Mouse (Mus musculus) right cerebral cortex, postnatal 4 days (tissue): ENCODE results near the gene Ptpn13.

Experiments used
- DNase-seq: peaks from one replicate; pipeline ENCODE4 v3.0.0-alpha.2; 2022

Ptpn13 gene

DNA sequence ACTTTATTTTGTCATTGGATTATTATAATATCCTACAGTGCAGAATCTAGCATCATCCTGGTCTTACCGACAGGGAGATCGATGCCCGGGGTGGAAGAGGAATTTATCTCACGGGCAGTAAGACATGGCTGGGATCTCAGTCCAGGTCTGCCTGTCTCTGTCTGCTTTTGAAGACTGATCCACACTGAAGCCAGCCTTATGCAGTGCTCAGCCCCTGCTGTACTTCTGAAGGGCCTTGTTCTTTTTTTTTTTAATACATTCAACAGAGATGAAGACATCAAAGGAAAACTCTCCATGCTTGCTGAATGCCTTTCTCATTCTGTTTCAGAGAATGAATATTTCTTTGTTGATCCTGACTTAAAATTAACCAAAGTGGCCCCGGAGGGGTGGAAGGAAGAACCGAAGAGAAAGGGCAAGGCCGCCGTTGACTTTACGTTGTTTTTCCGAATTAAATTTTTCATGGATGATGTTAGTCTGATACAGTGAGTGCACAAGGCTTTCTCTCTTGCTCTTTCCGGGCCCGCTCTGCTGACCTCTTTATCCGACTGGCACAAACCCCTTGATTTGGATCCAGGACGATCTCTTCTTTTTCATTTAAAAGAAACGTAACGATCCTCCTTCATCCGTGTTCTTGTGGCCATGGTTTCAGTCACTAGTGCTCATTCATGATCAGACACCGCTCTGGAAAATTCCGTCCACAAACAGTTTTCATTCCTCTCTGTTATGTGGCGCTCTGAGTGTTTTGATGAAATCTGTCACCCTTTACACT lies 101.9 kb downstream of the Ptpn13 start:
- DNase-seq: no peak

DNA sequence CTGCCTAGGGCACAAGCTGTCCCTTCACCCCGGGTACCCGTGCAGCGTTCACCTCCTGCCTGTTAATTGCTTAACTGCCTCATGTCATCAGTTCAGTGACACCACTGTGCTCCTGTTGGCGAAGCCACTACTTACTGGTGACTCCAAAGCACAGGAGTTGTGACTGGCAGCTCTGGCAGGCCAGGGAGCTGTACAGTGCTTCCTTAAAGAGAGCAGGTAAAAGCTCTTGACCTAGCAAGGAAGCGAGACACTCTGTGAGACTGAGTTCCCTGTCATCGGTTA lies 102.4 kb downstream of the Ptpn13 start:
- no peak for DNase-seq

DNA sequence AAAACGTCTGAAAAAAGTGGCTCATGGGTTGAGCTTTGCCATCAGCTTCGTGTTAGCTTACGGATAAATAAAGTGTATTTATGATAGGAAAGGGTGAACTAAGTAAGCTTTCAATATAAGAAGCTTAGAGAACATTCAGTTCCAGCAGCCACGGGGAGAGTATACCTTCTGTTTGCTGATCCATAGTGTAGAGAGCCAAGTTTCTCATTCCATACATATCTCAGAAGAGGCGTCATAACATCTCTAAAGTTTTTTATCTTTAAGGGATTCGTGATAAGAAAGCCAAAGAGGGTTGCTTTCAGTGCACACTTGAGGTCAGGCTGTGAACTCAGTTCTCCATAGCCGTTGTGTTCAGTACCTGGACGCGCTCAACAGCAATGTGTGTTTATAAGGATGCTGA lies 105.2 kb downstream of the Ptpn13 start:
- DNase-seq: no peak

DNA sequence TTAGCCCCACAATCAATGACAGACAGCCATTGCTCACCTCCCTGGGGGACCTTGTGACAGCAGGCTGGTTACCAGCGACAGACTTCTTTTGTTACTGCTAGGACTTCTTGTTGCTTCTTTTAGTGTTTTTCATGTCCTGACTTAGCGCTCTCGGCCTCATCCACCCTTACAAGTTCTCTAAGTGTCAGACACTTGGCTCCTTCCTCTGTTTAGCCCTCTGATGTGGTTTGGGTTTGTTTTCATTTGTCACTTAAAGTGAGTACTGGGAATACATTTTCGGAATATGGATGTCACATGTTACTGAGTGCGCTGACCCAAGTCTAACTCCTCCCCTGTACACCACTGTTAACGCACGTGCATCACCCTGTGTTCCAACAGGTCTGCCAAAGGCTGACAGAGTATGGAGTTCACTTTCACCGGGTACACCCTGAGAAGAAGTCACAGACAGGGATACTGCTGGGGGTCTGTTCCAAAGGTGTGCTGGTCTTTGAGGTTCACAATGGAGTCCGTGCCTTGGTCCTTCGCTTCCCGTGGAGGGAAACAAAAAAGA lies 107.9 kb downstream of the Ptpn13 start:
- no peak for DNase-seq

DNA sequence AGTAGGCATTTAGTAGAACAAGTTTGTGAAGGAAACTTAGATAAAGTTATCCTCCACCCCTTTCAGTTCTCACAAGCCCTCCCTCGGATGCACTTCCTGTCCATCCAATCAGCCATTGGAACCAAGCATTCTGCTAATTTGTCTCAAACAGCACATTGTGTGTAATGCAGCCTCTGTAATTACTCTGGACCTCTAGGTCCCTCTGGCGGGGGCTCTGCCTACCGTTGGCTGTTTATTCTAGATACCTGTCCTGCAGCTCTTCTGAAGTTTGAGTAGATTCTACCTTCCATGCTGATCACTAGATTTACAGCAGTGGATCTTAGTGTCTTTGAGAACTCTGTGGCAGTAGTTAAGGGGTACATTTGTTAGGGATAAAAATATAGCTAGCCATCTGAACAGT lies 109.5 kb downstream of the Ptpn13 start:
- DNase-seq: no peak

DNA sequence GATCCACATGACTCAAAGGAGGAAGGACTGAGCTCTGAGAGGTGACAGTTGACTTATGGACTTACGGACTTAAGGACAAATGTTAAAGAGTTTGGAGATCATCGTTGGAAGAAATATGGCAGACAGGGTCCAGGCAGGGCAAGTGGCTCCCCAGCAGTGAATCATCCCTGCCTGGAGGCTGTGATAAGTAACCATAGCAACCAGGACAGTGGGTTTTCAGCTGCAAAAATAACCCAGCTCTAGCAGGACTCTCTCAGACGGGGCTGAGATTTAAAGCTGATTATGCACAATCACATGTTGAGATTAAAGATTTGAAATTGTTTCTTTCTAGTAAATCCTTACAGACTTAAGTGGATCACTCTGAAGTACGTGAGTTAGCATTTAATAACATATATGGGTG lies 112.4 kb downstream of the Ptpn13 start:
- DNase-seq: no peak

DNA sequence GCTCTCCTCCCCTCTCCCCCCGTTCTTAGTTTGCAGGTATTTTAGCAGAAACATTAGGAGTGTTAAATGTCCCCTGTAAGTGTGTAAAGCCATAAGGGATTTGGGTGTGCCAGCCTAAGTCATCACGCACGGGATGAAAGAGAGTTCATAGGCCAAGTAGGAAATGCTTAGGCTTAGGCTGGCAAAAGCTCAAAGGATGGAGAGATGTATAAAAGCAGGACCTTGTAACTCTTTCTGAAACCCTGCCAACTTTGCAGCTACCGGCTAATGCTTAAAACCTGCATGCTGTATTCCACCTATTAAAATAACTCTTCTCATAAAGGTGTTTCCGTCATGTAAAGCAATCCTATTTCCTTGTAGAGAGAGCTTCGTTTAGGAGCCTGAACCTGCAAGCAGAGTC lies 115.6 kb downstream of the Ptpn13 start:
- DNase-seq: no peak

DNA sequence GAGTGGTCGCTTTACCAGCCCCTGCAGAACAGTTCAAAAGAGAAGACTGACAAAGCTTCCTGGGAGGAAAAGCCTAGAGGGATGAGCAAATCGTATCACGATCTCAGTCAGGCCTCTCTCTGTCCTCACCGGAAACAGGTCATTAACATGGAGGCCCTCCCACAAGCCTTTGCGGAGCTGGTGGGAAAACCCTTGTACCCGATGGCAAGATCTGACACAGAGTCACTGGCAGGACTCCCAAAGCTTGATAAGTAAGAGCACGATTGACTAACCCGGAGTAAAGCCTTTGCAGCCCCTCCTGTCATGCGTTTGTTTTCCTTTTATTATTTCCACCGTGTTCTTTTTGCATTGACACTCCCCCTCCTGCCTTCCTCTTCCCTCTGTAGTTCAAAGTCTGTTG lies 116.1 kb downstream of the Ptpn13 start:
- peak; percentile 17 for DNase-seq

DNA sequence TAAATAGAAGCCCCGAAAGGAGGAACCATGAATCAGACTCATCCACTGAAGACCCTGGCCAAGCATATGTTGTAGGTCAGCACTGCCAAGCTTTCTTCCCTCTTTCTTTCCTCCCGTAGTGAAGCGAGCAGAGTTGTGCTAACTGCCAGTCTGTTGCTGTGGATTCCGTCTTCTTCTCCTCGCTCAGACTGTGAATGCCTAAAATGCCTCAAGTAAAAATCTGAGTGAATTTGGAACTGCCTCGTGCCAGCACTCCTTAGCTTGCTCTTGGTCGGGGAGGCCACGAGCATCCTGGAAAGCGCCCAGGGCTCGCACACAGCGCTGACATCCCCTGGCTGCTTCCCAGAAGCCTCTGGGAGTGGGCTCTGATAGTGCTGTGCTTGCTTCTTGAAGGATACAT lies 116.5 kb downstream of the Ptpn13 start:
- DNase-seq: peak; percentile 43

DNA sequence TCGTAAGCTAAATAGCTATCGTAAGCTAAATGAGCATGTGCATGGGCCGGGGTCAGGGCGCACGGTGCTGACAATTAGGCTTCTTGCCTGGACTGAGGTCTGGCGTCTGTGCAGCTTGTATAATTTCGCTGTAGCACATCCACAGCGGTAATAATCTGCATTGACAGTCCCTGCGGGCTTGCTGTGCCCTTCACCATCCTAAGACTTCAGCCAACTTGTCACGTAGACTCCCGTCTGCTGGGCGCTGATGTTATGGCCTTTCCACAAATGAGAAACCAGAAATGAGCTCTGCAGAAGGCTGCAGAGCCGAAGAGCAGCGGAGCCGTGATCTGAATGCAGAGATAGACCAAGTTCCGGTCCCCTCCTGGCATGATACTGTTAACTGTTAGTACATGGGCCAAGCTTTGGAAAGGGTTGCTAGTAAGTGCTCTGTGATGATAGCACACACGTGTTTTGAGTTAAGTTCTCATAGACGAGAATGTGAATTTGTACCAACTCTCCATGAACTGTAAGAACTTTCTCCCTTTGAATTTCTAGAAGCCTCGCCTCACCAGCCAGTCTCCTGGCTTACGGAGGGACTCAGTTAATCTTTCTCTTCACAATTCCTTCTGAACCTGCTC lies 120.5 kb downstream of the Ptpn13 start:
- DNase-seq: no peak

DNA sequence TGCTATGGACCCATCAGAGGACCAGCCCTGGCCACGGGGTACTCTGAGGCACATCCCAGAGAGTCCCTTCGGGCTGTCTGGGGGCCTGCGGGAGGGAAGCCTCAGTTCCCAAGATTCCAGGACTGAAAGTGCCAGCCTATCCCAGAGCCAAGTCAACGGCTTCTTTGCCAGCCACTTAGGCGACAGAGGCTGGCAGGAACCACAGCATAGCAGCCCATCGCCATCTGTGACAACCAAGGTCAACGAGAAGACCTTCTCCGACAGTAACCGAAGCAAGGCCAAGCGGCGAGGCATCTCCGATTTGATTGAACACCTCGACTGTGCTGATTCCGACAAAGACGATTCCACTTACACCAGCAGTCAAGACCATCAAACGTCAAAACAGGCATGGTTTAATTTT lies 129.8 kb downstream of the Ptpn13 start:
- DNase-seq: no peak

DNA sequence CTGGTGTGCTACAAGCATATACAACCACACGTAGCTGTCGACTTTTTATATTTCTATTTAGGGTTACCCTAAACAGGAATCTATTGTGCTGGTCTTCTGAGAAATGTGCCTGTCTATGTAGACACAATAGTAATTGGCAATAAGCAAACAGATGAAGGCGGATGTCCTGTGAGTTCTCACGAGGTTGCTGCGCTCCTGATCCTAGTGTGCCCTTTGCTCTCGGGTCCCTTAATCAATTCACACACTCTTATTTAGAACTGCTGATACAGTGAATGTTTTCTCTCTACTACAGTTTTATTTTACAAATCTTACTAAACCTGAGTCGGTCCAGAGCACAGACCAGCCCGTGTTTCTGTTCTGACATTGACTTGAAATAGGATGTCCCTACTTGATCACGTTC lies 135.6 kb downstream of the Ptpn13 start:
- DNase-seq: no peak

DNA sequence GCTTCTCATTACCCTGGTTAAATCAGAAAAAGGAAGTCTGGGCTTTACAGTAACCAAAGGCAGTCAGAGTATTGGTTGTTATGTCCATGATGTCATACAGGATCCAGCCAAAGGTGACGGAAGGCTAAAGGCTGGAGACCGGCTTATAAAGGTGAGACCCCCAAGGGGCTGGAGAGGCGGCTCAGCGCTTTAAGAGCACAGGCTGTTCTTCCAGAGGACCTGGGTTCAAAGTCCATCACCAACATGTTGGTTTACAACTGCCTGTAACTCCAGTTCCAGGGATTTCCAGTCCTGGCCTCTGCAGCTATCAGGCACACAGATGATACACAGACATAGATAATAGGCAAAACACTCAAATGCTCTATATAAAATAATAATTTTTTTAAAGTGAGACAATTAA lies 143.0 kb downstream of the Ptpn13 start:
- no peak for DNase-seq

DNA sequence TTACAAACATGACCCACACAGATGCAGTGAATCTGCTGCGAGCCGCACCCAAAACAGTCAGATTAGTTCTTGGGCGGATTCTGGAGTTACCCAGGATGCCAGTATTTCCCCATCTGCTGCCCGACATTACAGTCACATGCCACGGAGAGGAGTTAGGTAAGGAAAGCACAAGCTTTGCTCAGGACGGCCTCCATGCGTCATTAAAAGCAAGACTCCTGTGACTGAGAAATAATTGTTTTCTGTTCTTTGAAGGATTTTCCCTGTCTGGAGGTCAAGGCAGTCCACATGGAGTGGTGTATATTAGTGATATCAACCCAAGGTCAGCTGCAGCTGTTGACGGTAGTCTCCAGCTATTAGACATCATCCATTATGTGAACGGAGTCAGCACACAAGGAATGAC lies 144.5 kb downstream of the Ptpn13 start:
- no peak for DNase-seq

DNA sequence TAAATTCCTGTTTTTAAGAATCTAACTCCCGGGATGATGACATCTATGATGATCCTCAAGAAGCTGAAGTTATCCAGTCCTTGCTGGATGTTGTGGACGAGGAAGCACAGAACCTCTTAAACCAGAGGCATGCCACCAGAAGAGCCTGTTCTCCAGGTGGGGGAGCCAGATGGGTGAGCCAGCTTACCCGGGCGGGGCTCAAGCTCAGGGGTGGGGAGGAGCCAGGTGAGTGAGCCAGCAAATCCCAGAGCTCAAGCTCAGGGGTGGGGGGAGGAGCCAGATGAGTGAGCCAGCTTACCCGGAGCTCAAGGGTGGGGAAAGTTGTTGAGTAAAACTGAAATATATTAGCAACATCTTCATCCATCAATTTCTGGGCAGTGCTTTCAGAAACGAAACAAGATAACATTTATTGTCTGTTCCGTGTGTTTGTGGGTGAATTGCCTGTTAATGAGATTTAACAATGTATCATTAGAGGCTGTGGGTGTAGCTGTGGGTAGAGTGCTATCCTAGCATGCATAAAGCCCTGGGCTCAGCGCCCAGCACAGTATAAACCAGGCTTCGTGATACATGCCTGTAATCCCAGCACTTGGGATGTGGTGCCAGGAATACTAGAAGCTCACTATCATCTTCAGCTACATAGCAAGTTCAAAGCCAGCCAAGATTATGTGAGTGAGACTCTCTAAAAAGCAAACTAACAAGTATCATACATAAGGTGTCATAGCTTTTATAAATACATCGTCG lies 154.9 kb downstream of the Ptpn13 start:
- DNase-seq: no peak

DNA sequence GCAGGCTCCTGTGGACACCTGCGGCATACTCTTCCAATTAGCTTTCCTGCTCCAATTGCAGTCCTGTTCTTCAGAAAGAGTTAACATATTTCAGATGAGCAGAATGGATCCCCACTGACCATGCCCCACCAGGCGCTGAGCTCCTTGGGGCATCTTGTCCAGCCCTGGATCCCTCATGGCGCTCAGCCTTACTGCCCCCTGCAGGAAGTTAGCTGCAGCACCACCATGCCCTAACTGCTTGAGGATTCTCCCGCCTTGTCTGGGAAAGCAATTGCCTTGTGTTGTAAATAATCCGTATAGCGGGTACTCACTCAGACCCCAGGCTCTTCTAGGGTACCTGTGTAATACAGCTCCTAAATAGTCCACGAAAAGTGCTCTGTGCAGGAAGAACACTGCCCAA lies 162.2 kb downstream of the Ptpn13 start:
- DNase-seq: no peak

DNA sequence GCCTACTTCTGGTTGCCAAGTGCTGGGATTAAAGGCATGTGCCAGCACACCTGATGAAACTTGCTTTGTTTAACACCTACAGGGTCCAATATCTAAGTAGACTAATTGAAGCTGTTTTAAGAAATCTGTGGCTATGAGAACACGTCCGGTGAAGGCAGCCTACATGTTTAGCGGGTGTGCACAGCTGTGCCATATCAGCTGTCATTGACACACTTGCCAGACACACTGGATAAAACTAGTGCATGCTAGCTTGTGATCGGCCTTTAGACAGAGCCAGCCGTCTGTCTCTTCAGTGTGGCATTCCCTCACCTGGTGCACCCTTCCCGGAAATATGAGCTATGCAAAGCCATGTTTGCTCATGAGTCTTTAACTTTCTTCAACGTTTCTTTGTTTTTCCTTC lies 166.9 kb downstream of the Ptpn13 start:
- DNase-seq: no peak

DNA sequence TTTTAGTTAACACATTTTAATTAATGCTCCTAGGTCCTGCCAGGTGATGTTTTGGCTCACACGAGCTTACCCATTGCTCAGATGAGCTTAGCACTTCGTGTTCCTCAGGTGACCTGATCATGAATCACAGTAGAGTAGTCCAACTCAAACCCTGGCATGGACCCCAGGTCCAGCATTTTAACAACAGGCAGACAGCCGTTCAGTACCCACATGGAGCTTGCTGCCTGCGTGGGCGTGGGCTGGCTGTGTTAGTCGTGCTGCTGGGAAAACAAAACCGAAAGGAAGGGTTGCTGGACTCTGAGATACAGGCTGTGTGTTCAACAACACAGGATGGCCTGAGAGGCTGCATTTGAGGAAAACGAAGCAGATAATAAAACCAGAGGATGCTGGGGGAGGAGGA lies 167.7 kb downstream of the Ptpn13 start:
- DNase-seq: no peak

DNA sequence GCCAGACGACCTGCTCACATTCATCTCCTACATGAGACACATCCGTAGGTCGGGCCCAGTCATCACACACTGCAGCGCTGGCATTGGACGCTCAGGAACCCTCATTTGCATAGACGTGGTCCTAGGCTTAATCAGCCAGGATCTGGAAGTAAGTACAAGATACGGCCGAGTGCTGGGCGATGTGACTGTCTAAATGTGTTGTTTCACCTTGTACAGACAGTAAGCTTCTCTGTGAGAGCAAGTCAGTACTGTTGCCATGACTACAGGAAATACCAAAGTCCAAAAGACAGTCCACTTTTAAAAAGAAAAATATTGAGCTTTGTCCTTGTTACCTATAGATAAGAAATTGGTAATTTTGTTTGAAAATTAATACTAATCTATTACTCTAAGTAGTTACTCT lies 168.6 kb downstream of the Ptpn13 start:
- no peak for DNase-seq

DNA sequence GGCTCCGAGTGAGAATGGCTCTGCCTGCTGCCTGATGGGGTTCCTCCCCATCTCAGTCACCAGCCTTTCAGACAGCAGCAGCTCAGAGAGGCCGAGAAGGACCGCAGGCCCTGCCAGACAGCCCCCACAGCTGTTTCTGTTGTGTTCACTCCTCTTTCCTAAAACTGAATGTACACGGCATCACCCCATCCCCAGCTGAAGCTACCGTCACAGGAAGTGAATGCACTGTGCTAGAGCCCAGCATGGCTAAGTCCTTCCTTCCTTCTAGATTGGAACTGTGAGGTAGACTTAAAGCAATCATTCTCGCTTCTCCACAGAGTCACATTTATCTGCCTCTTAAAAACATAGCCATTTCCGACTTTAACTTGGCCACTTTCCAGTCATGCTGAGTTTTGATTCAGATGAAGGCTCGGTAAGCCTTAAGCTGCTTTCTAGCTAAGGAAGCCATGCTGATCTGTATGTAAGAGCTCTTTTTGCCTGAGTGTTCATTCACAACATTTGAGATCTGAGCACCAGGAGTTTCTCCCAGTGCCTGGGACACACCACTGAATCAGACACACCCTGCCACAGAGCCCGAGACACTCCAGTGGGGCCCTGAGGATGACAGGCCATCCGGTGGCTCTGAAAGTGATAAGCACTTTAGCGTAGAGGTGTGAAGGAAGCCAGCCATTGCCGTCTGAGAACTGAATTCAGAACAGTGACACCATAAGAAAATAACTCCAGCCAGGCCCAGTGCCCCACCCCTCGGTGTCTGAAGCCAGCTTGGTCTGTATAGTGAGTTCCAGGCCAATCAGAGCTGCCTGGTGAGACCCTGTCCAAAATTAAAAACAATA lies 170.6 kb downstream of the Ptpn13 start:
- no peak for DNase-seq

DNA sequence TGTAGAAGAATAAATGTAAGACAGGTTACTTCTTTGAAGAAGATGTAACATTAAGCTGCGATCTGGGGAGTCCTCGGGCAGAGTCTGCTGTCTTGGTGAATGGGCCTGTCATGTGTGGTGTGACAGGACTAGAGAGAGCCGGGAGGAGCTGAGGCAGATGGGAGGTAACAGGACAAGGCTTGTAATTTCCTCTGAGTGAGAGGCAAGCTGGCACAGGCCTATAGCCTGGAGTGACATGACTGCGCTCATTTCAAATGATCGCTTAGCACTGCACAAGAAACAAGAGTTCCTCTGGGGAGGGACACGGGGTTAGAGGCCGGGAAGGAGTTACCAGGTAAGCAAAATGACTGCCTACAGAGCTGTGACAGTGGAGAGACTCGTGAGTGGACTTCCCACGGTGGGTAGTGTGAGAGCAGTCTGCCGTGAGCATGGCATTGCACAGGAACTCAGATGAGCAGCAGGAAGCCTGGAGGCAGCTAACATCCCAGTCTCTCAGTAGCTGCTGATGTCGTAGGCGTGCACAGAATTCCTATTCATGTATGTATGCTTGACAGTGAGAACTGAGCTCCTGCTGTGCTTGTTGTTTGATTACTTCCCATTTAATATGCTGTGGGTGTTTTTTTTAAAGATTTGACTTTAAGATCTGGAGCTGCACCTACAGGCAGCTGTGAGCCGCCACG lies 171.6 kb downstream of the Ptpn13 start:
- no peak for DNase-seq

DNA sequence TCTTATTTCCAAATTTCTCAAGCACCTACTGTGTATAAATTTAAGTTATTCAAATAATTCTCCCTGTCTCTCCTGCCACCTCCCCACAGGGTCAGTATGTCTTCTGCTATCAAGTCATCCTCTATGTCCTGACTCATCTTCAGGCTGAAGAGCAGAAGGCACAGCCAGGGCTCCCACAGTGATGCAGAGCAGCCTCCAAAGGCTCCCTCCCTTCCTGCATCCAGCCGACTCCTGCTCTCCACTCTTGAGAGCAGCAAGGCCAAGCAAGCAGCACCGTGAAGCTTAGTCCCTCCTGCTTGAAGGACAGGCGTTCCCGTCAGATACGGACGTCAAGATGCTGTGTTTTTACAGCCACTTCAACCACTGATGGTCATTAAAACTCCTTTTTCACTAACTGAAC lies 172.6 kb downstream of the Ptpn13 start:
- DNase-seq: no peak

DNA sequence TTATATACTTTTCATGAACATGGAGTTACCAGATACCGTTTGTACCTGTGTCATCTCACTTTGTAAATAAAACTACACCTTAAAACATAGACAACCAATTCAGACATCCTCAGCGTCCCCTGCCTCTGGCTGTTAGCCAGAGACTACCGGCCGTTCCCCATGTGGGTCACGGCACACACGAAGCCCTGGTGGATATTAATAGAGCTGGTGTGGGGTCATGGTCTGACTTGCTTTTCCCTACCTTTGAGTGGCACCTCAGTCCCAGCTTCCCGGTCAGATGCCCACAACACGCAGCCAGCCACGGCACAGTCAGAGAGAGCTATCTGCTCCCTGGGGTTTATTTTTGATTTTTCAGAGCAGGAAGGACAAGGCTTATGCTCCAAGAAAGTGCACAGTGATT lies 173.3 kb downstream of the Ptpn13 start:
- DNase-seq: no peak
